Comparison of ENCODE assay signal across 15 mouse cellular contexts in the genomic region with DNA sequence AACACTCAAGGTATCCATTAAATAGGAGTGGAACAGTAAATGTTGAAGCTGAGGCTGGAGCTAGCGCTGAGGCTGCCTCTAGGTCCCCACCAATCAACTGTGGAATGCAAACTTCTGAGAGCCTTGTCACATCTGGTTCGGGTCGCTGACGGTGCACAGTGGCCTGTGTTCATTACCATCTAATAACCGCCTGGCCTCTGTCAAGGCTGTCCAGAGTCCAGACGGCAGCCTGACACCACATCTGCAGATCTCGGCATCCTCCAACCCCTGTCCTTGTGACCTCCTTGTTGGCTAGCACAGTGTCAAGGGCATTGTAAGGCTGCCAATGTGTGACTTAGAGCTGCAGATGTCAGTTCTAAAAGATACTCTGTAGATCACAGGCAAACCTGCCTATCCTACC.
DNase-seq lines count a peak whose midpoint lies in the region; ATAC-seq and TF ChIP-seq lines count a peak whose summit lies in the region.
"Had no signal": no experiment of that assay in that cellular context is flagged by ENCODE, and none has a peak within 500 bp of the region (broad histone marks: within the 10 kb centered on the region; RNA-seq: fewer than 3 reads in every experiment).

No protein-coding gene starts in this region.

- H3K9me3 ChIP-seq in lung, embryonic 14.5 days (ENCODE audit: low read depth, low read length), result no peaks in the 10 kb centered on the region
- no peaks in the 10 kb centered on the region for H3K9me3 ChIP-seq in lung, postnatal 0 days (ENCODE audit: low read length)
- H3K9me3 ChIP-seq in embryonic facial prominence, embryonic 11.5 days (replicated peaks; ENCODE audit: control insufficient read depth, low read length), result no peaks in the 10 kb centered on the region
- H3K9me3 ChIP-seq in limb, embryonic 14.5 days (ENCODE audit: control insufficient read depth, low read length), result no peaks in the 10 kb centered on the region
- H3K9me3 ChIP-seq: forebrain, embryonic 15.5 days; liver, embryonic 15.5 days had no signal

- no peaks in the 10 kb centered on the region for H3K27me3 ChIP-seq in lung, embryonic 14.5 days (ENCODE audit: insufficient read depth, low read length)
- H3K27me3 ChIP-seq in lung, postnatal 0 days (replicated peaks; ENCODE audit: insufficient read depth, low read length), result no peaks in the 10 kb centered on the region
- H3K27me3 ChIP-seq in embryonic facial prominence, embryonic 11.5 days (ENCODE audit: control insufficient read depth, insufficient read depth, low read length), result no peaks in the 10 kb centered on the region
- no peaks in the 10 kb centered on the region for H3K27me3 ChIP-seq in limb, embryonic 14.5 days (ENCODE audit: control insufficient read depth, insufficient read depth, low read length)
- H3K27me3 ChIP-seq: forebrain, embryonic 15.5 days; liver, embryonic 15.5 days had no signal

- H3K9ac ChIP-seq in lung, embryonic 14.5 days, result no peak overlapping the region
- H3K9ac ChIP-seq in lung, postnatal 0 days (replicated peaks; ENCODE audit: low read depth), result no peak overlapping the region
- H3K9ac ChIP-seq in embryonic facial prominence, embryonic 11.5 days (replicated peaks; ENCODE audit: low read length), result no peak overlapping the region
- no peak overlapping the region for H3K9ac ChIP-seq in limb, embryonic 14.5 days (ENCODE audit: low read depth, low read length, severe bottlenecking)
- H3K9ac ChIP-seq: forebrain, embryonic 15.5 days; liver, embryonic 15.5 days had no signal

- H3K4me3 ChIP-seq in lung, embryonic 14.5 days (ENCODE audit: low read depth, low read length), result no peak overlapping the region
- H3K4me3 ChIP-seq in lung, postnatal 0 days (ENCODE audit: low read depth, low read length), result no peak overlapping the region
- H3K4me3 ChIP-seq in embryonic facial prominence, embryonic 11.5 days (ENCODE audit: low read depth, low read length), result no peak overlapping the region
- H3K4me3 ChIP-seq in limb, embryonic 14.5 days (replicated peaks; ENCODE audit: low read length), result no peak overlapping the region
- H3K4me3 ChIP-seq: forebrain, embryonic 15.5 days; liver, embryonic 15.5 days had no signal

- H3K4me1 ChIP-seq in lung, embryonic 14.5 days (ENCODE audit: insufficient read depth), result peaks cover 21% of the 10 kb centered on the region
- H3K4me1 ChIP-seq in lung, postnatal 0 days (ENCODE audit: insufficient read depth, low read depth, low read length), result no peaks in the 10 kb centered on the region; the same call in 1 of the 2 replicates
- H3K4me1 ChIP-seq in embryonic facial prominence, embryonic 11.5 days (ENCODE audit: control insufficient read depth, insufficient read depth, low read length), result no peaks in the 10 kb centered on the region
- peaks cover 31% of the 10 kb centered on the region for H3K4me1 ChIP-seq in limb, embryonic 14.5 days (ENCODE audit: control insufficient read depth, insufficient read depth, low read length)
- H3K4me1 ChIP-seq: forebrain, embryonic 15.5 days; liver, embryonic 15.5 days had no signal

- no peaks in the 10 kb centered on the region for H3K36me3 ChIP-seq in lung, embryonic 14.5 days (ENCODE audit: insufficient read depth)
- no peaks in the 10 kb centered on the region for H3K36me3 ChIP-seq in lung, postnatal 0 days (ENCODE audit: insufficient read depth, low read length)
- no peaks in the 10 kb centered on the region for H3K36me3 ChIP-seq in embryonic facial prominence, embryonic 11.5 days (replicated peaks; ENCODE audit: control insufficient read depth, insufficient read depth, low read depth, low read length)
- no peaks in the 10 kb centered on the region for H3K36me3 ChIP-seq in limb, embryonic 14.5 days (ENCODE audit: control insufficient read depth, insufficient read depth, low read length)
- H3K36me3 ChIP-seq: forebrain, embryonic 15.5 days; liver, embryonic 15.5 days had no signal

- 14% methylated on average over 7 of the region's 7 CpGs for WGBS in lung, embryonic 14.5 days
- 28% methylated on average over 7 of the region's 7 CpGs for WGBS in lung, postnatal 0 days
- 18% methylated on average over 7 of the region's 7 CpGs for WGBS in embryonic facial prominence, embryonic 11.5 days
- WGBS in limb, embryonic 14.5 days, result 4% methylated on average over 7 of the region's 7 CpGs

- H3K4me2 ChIP-seq in lung, embryonic 14.5 days, result no peak overlapping the region
- H3K4me2 ChIP-seq in lung, postnatal 0 days (replicated peaks; ENCODE audit: low read depth, low read length), result no peak overlapping the region
- no peak overlapping the region for H3K4me2 ChIP-seq in embryonic facial prominence, embryonic 11.5 days (ENCODE audit: low read depth, low read length)
- H3K4me2 ChIP-seq in limb, embryonic 14.5 days (replicated peaks; ENCODE audit: low read depth, low read length, severe bottlenecking), result no peak overlapping the region
- H3K4me2 ChIP-seq: forebrain, embryonic 15.5 days; heart, embryonic 11.5 days; liver, embryonic 15.5 days had no signal

- no peak overlapping the region for H3K27ac ChIP-seq in lung, embryonic 14.5 days (ENCODE audit: low read depth)
- no peak overlapping the region for H3K27ac ChIP-seq in lung, postnatal 0 days (ENCODE audit: low read length)
- no peak overlapping the region for H3K27ac ChIP-seq in embryonic facial prominence, embryonic 11.5 days (replicated peaks; ENCODE audit: low read depth, low read length)
- peak overlapping the region; percentile 35; the same call in 1 of the 2 replicates for H3K27ac ChIP-seq in limb, embryonic 14.5 days (replicated peaks; ENCODE audit: low read depth, low read length)
- H3K27ac ChIP-seq: forebrain, embryonic 15.5 days; liver, embryonic 15.5 days had no signal

- TF ChIP-seq POLR2A in limb, embryonic 14.5 days (IDR thresholded peaks at IDR 0.05; ENCODE audit: borderline replicate concordance, extremely low read depth, insufficient read depth, insufficient read length), result no peak

- ATAC-seq in lung, embryonic 14.5 days (ENCODE audit: insufficient read depth), result peak; percentile 63; the same call in 1 of the 2 replicates
- ATAC-seq in lung, postnatal 0 days, result no peak
- ATAC-seq in embryonic facial prominence, embryonic 11.5 days (replicated peaks; ENCODE audit: insufficient number of reproducible peaks, low FRiP score, low TSS enrichment, low read depth), result no peak
- 0 out of 2 replicates have a peak, but pooled peaks have one; percentile 38 for ATAC-seq in limb, embryonic 14.5 days (ENCODE audit: low FRiP score, low read depth)
- ATAC-seq in granulocyte monocyte progenitor cell, adult 5-6 weeks (replicated peaks; ENCODE audit: poor library complexity, severe bottlenecking), result no peak
- ATAC-seq: forebrain, embryonic 15.5 days; inflammation-experienced regulatory T-cells, adult 6 months had no signal

- TF ChIP-seq CTCF in lung, embryonic 14.5 days (IDR thresholded peaks at IDR 0.05; ENCODE audit: low read depth), result no peak
- no peak for TF ChIP-seq CTCF in lung, postnatal 0 days (IDR thresholded peaks at IDR 0.05)

- peak; percentile 45 for DNase-seq in lung, embryonic 14.5 days
- DNase-seq in lung, postnatal 0 days (ENCODE audit: low spot score), result no peak
- DNase-seq in adrenal gland, postnatal 36 days, result peak; percentile 46 to 63
- DNase-seq in embryonic facial prominence, embryonic 11.5 days (ENCODE audit: low spot score), result peak; percentile 60
- no peak for DNase-seq in limb, embryonic 14.5 days (ENCODE audit: low spot score)
- DNase-seq in ovary, postnatal 14 days (ENCODE audit: low spot score), result no peak
- DNase-seq: cerebellum, adult 9-11 months; heart, postnatal 36 days; right cerebral cortex, postnatal 25 days; thymus, adult 2 months had no signal

- TF ChIP-seq EP300 in lung, postnatal 0 days (IDR thresholded peaks at IDR 0.05), result no peak

Comparison
In these comparisons a context has a peak if more than half of its experiments do, and no peak if none do; other contexts are left out.
1. ATAC-seq: peak in lung, embryonic 14.5 days (single experiment) and limb, embryonic 14.5 days (single experiment); none in lung, postnatal 0 days (single experiment), embryonic facial prominence, embryonic 11.5 days (single experiment) and granulocyte monocyte progenitor cell, adult 5-6 weeks (single experiment).
2. DNase-seq: peak in lung, embryonic 14.5 days (single experiment), adrenal gland, postnatal 36 days (2 of 2) and embryonic facial prominence, embryonic 11.5 days (single experiment); none in lung, postnatal 0 days (single experiment), limb, embryonic 14.5 days (single experiment) and ovary, postnatal 14 days (single experiment).